Mouse (Mus musculus): Measurements from ENCODE around the gene Ascc1. TPM values are rescaled to one million over a fixed set of nuclear protein-coding genes. Genes with fewer than 3 reads are reported as not detected.

Gene Ascc1
- polyA plus RNA-seq (2014; fragmentation: Illumina TruSeq; extraction: RNeasy Lipid Tissue Mini Kit (QIAGEN cat#74804); ENCODE audit: low read depth, low replicate concordance): 15.6 TPM

GRCm38 (mm10) chr10:60002673-60003212, at the start of gene Ascc1, which contains the start of gene Anapc16:
TSS of gene Ascc1 (plus strand) at chr10:60002805.
TSS of gene Anapc16 (minus strand) at chr10:60003135.

GRCm38 (mm10) chr10:60106146-60106530, 103.5 kb downstream of the Ascc1 start, which contains the start of gene Spock2:
TSS of gene Spock2 (plus strand) at chr10:60106219.

Other genes starting within 250 kb of the Ascc1 start
- 9.2 TPM for gene Dnajb12, start 123.2 kb upstream of the Ascc1 start, polyA plus RNA-seq (2014; fragmentation: Illumina TruSeq; extraction: RNeasy Lipid Tissue Mini Kit (QIAGEN cat#74804); ENCODE audit: low read depth, low replicate concordance)
- gene Ddit4, start 51.0 kb upstream of the Ascc1 start, polyA plus RNA-seq (2014; fragmentation: Illumina TruSeq; extraction: RNeasy Lipid Tissue Mini Kit (QIAGEN cat#74804); ENCODE audit: low read depth, low replicate concordance): 11.1 TPM
- 31.5 TPM for gene Anapc16, start 330 bp downstream of the Ascc1 start, polyA plus RNA-seq (2014; fragmentation: Illumina TruSeq; extraction: RNeasy Lipid Tissue Mini Kit (QIAGEN cat#74804); ENCODE audit: low read depth, low replicate concordance)
- 19.0 TPM for gene Spock2, start 103.4 kb downstream of the Ascc1 start, polyA plus RNA-seq (2014; fragmentation: Illumina TruSeq; extraction: RNeasy Lipid Tissue Mini Kit (QIAGEN cat#74804); ENCODE audit: low read depth, low replicate concordance)
- gene Chst3, start 216.5 kb downstream of the Ascc1 start, polyA plus RNA-seq (2014; fragmentation: Illumina TruSeq; extraction: RNeasy Lipid Tissue Mini Kit (QIAGEN cat#74804); ENCODE audit: low read depth, low replicate concordance): 0.99 TPM

Data from adrenal gland, adult 10 weeks (tissue).